Mouse (Mus musculus) C2C12 (cell line): ENCODE results near the gene Grcc10. TPM values are rescaled to one million over a fixed set of nuclear protein-coding genes. Genes with fewer than 3 reads are reported as not detected.

Source experiments
- H3K27me3 ChIP-seq: one replicate; pipeline ENCODE4 v1.6.1; 2011; ENCODE audit not compliant: control insufficient read depth, insufficient read depth, insufficient read length
- H3K36me3 ChIP-seq: one replicate; pipeline ENCODE4 v1.6.1; 2011; ENCODE audit not compliant: control insufficient read depth, insufficient read depth
- H3K4me3 ChIP-seq: one replicate; pipeline ENCODE4 v1.5.1; 2011; ENCODE audit warnings: mild to moderate bottlenecking, control low read depth; ENCODE audit not compliant: poor library complexity, insufficient read depth, severe bottlenecking
- H3K79me2 ChIP-seq: one replicate; pipeline ENCODE4 v1.6.1; 2011; ENCODE audit not compliant: control insufficient read depth, insufficient read depth
- H3K79me3 ChIP-seq: one replicate; pipeline ENCODE4 v1.6.1; 2011; ENCODE audit warnings: low read depth, control low read depth
- H3ac ChIP-seq: one replicate; pipeline ENCODE3; 2011; ENCODE audit warnings: low read depth; ENCODE audit not compliant: control insufficient read depth, insufficient read length
- CEBPB ChIP-seq: IDR thresholded peaks from one replicate; pipeline ENCODE4 v1.6.1; 2011; ENCODE audit warnings: low read depth, mild to moderate bottlenecking, control low read depth, moderate library complexity
- CTCF ChIP-seq: IDR thresholded peaks from one replicate; pipeline ENCODE4 v1.5.1; 2011; ENCODE audit not compliant: control insufficient read depth, insufficient read depth, insufficient read length
- FOSL1 ChIP-seq: IDR thresholded peaks from one replicate; pipeline ENCODE4 v1.8.0; 2011; ENCODE audit warnings: mild to moderate bottlenecking, low read length; ENCODE audit not compliant: poor library complexity, insufficient read depth, severe bottlenecking
- MAX ChIP-seq: IDR thresholded peaks from one replicate; pipeline ENCODE4 v1.6.1; 2011; ENCODE audit warnings: mild to moderate bottlenecking, control low read depth
- MYOD1 ChIP-seq: IDR thresholded peaks from one replicate; pipeline ENCODE4 v1.6.1; 2011; ENCODE audit warnings: low read depth; ENCODE audit not compliant: control insufficient read depth, insufficient read length
- MYOG ChIP-seq: IDR thresholded peaks from one replicate; pipeline ENCODE4 v1.6.1; 2011; ENCODE audit not compliant: control insufficient read depth, insufficient read length; ENCODE audit errors: extremely low read depth
- USF1 ChIP-seq: IDR thresholded peaks from one replicate; pipeline ENCODE4 v1.6.1; 2011; ENCODE audit warnings: low read depth, mild to moderate bottlenecking, control low read depth, moderate library complexity
- long read RNA-seq, 2 experiments: library from polyadenylated mRNA; unstranded; transcript quantifications; one replicate each; pipeline ENCODE4 v2.0.0; 2019 to 2020
- polyA plus RNA-seq: library from polyadenylated mRNA; unstranded; fragments of >200 nt; fragmentation: generic; extraction: Trizol; gene quantifications from one replicate; pipeline ENCODE4 v1.2.1, GENCODE M21; 2012; ENCODE audit warnings: missing spikeins

Grcc10 gene
- polyA plus RNA-seq: 294 TPM
- long read RNA-seq, experiment 1, transcript Grcc10-201 (3 exons, 863 nt): major isoform, 222 of 228 reads
- long read RNA-seq, experiment 1, partial matches to known transcripts: 0 of 228 reads
- long read RNA-seq, experiment 1, other reads (novel, unspliced or antisense): 3 of 228 reads
- long read RNA-seq, experiment 2, transcript Grcc10-201 (3 exons, 863 nt): major isoform, 10 of 11 reads
- long read RNA-seq, experiment 2, partial matches to known transcripts: 0 of 11 reads
- long read RNA-seq, experiment 2, other reads (novel, unspliced or antisense): 1 of 11 reads

GRCm38 (mm10) chr6:124740888-124741761, at the start of gene Grcc10:
Grcc10 (minus strand) TSS chr6:124741374.
- Histone ChIP-seq H3ac (peak within 1 kb of the TSS; percentile 91), H3K79me2 (peaks cover 10% of the 10 kb centered on the region), H3K27me3 (no peaks in the 10 kb centered on the region), H3K79me3 (no peaks in the 10 kb centered on the region), H3K4me3 (peak within 1 kb of the TSS; percentile 45), H3K36me3 (peaks cover 27% of the 10 kb centered on the region)
- TF ChIP-seq MAX (peak; percentile 78), FOSL1 (no peak), MYOD1 (no peak), CTCF (no peak), USF1 (no peak), CEBPB (peak; percentile 20), MYOG (no peak)

GRCm38 (mm10) chr6:124790121-124790520, 48.9 kb upstream of the Grcc10 start:
- TF ChIP-seq CTCF: no peak
- no peak for TF ChIP-seq MYOD1
- TF ChIP-seq MAX: no peak
- no peak for TF ChIP-seq USF1
- no peak for TF ChIP-seq FOSL1
- no peak for TF ChIP-seq CEBPB
- no peak for TF ChIP-seq MYOG
- Histone ChIP-seq H3K4me3 (no peak overlapping the region), H3K27me3 (no peaks in the 10 kb centered on the region), H3K36me3 (no peaks in the 10 kb centered on the region), H3K79me3 (no peaks in the 10 kb centered on the region), H3ac (no peak overlapping the region), H3K79me2 (no peaks in the 10 kb centered on the region)

GRCm38 (mm10) chr6:124789519-124789918, 48.3 kb upstream of the Grcc10 start:
- no peak for TF ChIP-seq CEBPB
- TF ChIP-seq MAX: no peak
- no peak for TF ChIP-seq MYOG
- no peak for TF ChIP-seq MYOD1
- TF ChIP-seq CTCF: no peak
- no peak for TF ChIP-seq USF1
- TF ChIP-seq FOSL1: no peak
- H3K36me3 ChIP-seq: no peaks in the 10 kb centered on the region
- H3K4me3 ChIP-seq: no peak overlapping the region

GRCm38 (mm10) chr6:124787722-124788121, 46.5 kb upstream of the Grcc10 start:
- H3K27me3 ChIP-seq: no peaks in the 10 kb centered on the region
- H3K79me3 ChIP-seq: no peaks in the 10 kb centered on the region
- H3K4me3 ChIP-seq: no peak overlapping the region
- no peak for TF ChIP-seq MYOG
- no peak for TF ChIP-seq MAX
- no peak for TF ChIP-seq MYOD1
- TF ChIP-seq FOSL1: no peak
- TF ChIP-seq CEBPB: no peak
- TF ChIP-seq USF1: no peak
- TF ChIP-seq CTCF: no peak
- no peak overlapping the region for H3ac ChIP-seq
- H3K36me3 ChIP-seq: no peaks in the 10 kb centered on the region
- H3K79me2 ChIP-seq: no peaks in the 10 kb centered on the region

More at GRCm38 (mm10) chr6:124789519-124789918, 48.3 kb upstream of the Grcc10 start:
- Histone ChIP-seq H3K79me2 (no peaks in the 10 kb centered on the region), H3ac (no peak overlapping the region), H3K79me3 (no peaks in the 10 kb centered on the region), H3K27me3 (no peaks in the 10 kb centered on the region)

- Histone ChIP-seq H3K79me3 (no peaks in the 10 kb centered on the region), H3K4me3 (no peak overlapping the region), H3ac (no peak overlapping the region), H3K36me3 (no peaks in the 10 kb centered on the region), H3K27me3 (no peaks in the 10 kb centered on the region), H3K79me2 (no peaks in the 10 kb centered on the region)
- no peak for TF ChIP-seq MYOG
- no peak for TF ChIP-seq USF1
- no peak for TF ChIP-seq CTCF
- no peak for TF ChIP-seq MYOD1
These were observed 45.7 kb upstream of the Grcc10 start for GRCm38 (mm10) chr6:124786756-124787420.
